Mouse (Mus musculus) limb, embryonic 10.5 days (tissue): ENCODE measurements around the gene Rap1gap2. TPM values are rescaled to one million over a fixed set of nuclear protein-coding genes. Genes with fewer than 3 reads are reported as not detected.

Experiments
- DNase-seq: peaks from one replicate; pipeline ENCODE4 v3.0.0-alpha.2; 2017; ENCODE audit warnings: low spot score
- H3K27ac ChIP-seq: fragments of 300-500 bp; sonication (generic); 2 replicates; pipeline ENCODE4 v1.5.1; 2016; ENCODE audit warnings: mild to moderate bottlenecking
- H3K27me3 ChIP-seq: fragments of 300-500 bp; sonication (generic); 2 replicates; pipeline ENCODE4 v1.6.1; 2016; ENCODE audit warnings: low read depth, mild to moderate bottlenecking; ENCODE audit not compliant: poor library complexity, severe bottlenecking
- H3K36me3 ChIP-seq: fragments of 300-500 bp; sonication (generic); 2 replicates; pipeline ENCODE4 v1.6.1; 2016; ENCODE audit warnings: mild to moderate bottlenecking, moderate library complexity
- H3K4me1 ChIP-seq: fragments of 300-500 bp; sonication (generic); 2 replicates; pipeline ENCODE4 v1.6.1; 2016
- H3K4me3 ChIP-seq: fragments of 300-500 bp; sonication (generic); 2 replicates; pipeline ENCODE4 v1.5.1; 2016; ENCODE audit warnings: mild to moderate bottlenecking, moderate library complexity
- H3K9me3 ChIP-seq: fragments of 300-500 bp; sonication (generic); replicated peaks from 2 replicates; pipeline ENCODE4 v1.6.1; 2016; ENCODE audit warnings: mild to moderate bottlenecking
- WGBS: fragments of 180-500 bp; shearing (Covaris S2); methylation state at CpG from one replicate; pipeline ENCODE4 v1.1.7; 2016; 5-methylcytosine and 5-hydroxymethylcytosine counted together
- polyA plus RNA-seq: library from polyadenylated mRNA; unstranded; fragments of >200 nt; fragmentation: Nextera tagmentation; extraction: Ambion mirVana; gene quantifications from 2 replicates; pipeline ENCODE4 v1.2.1, GENCODE M21; 2016

Gene Rap1gap2
- polyA plus RNA-seq, 1 experiment from 2014 or later = 0.34 TPM

- Histone ChIP-seq H3K9me3 (no peaks in the 10 kb centered on the region), H3K4me3 (no peak overlapping the region), H3K27ac (no peak overlapping the region), H3K36me3 (no peaks in the 10 kb centered on the region), H3K27me3 (no peaks in the 10 kb centered on the region), H3K4me1 (peaks cover 15% of the 10 kb centered on the region)
- DNase-seq = no peak
- WGBS = 91% methylated on average over 3 of the region's 3 CpGs
These were observed 114.1 kb downstream of the Rap1gap2 start for GRCm38 (mm10) chr11:74496581-74496980.

- Histone ChIP-seq H3K4me3 (no peak overlapping the region), H3K9me3 (no peaks in the 10 kb centered on the region), H3K27me3 (no peaks in the 10 kb centered on the region), H3K4me1 (peaks cover 8% of the 10 kb centered on the region), H3K27ac (no peak overlapping the region), H3K36me3 (no peaks in the 10 kb centered on the region)
- DNase-seq = no peak
- WGBS = 81% methylated on average over 8 of the region's 8 CpGs
These were observed 116.8 kb downstream of the Rap1gap2 start for GRCm38 (mm10) chr11:74493936-74494335.

- Histone ChIP-seq H3K4me1 (peaks cover 7% of the 10 kb centered on the region; the same call in 1 of the 2 replicates), H3K27me3 (no peaks in the 10 kb centered on the region), H3K27ac (no peak overlapping the region), H3K9me3 (no peaks in the 10 kb centered on the region), H3K4me3 (no peak overlapping the region), H3K36me3 (no peaks in the 10 kb centered on the region)
- 81% methylated on average over 11 of the region's 11 CpGs for WGBS
- no peak for DNase-seq
These were observed 117.4 kb downstream of the Rap1gap2 start for GRCm38 (mm10) chr11:74493172-74493862.

- WGBS = 89% methylated on average over 4 of the region's 4 CpGs
- Histone ChIP-seq H3K4me1 (peaks cover 7% of the 10 kb centered on the region; the same call in 1 of the 2 replicates), H3K9me3 (no peaks in the 10 kb centered on the region), H3K36me3 (no peaks in the 10 kb centered on the region), H3K4me3 (no peak overlapping the region), H3K27ac (no peak overlapping the region), H3K27me3 (no peaks in the 10 kb centered on the region)
- DNase-seq = no peak
These were observed 119.6 kb downstream of the Rap1gap2 start for GRCm38 (mm10) chr11:74491130-74491529.

- Histone ChIP-seq H3K36me3 (no peaks in the 10 kb centered on the region), H3K4me3 (no peak overlapping the region), H3K27ac (no peak overlapping the region), H3K27me3 (no peaks in the 10 kb centered on the region), H3K4me1 (peaks cover 7% of the 10 kb centered on the region; the same call in 1 of the 2 replicates), H3K9me3 (no peaks in the 10 kb centered on the region)
- WGBS = 73% methylated on average over 5 of the region's 5 CpGs
- no peak for DNase-seq
These were observed 121.5 kb downstream of the Rap1gap2 start for GRCm38 (mm10) chr11:74489239-74489638.

GRCm38 (mm10) chr11:74487952-74488351 is 122.8 kb downstream of the Rap1gap2 start:
- 71% methylated on average over 3 of the region's 3 CpGs for WGBS
- Histone ChIP-seq H3K27ac (no peak overlapping the region), H3K36me3 (no peaks in the 10 kb centered on the region), H3K9me3 (no peaks in the 10 kb centered on the region), H3K27me3 (no peaks in the 10 kb centered on the region), H3K4me3 (no peak overlapping the region), H3K4me1 (peaks cover 2% of the 10 kb centered on the region; the same call in 1 of the 2 replicates)
- no peak for DNase-seq

GRCm38 (mm10) chr11:74485435-74486217 is 125.1 kb downstream of the Rap1gap2 start:
- H3K4me1 ChIP-seq = peaks cover 2% of the 10 kb centered on the region; the same call in 1 of the 2 replicates
- H3K4me3 ChIP-seq = no peak overlapping the region
- no peaks in the 10 kb centered on the region for H3K9me3 ChIP-seq
- DNase-seq = no peak
- H3K27me3 ChIP-seq = no peaks in the 10 kb centered on the region
- H3K36me3 ChIP-seq = no peaks in the 10 kb centered on the region
- H3K27ac ChIP-seq = no peak overlapping the region
- 88% methylated on average over 7 of the region's 7 CpGs for WGBS

- no peaks in the 10 kb centered on the region for H3K27me3 ChIP-seq
- no peaks in the 10 kb centered on the region for H3K4me1 ChIP-seq
- H3K9me3 ChIP-seq = no peaks in the 10 kb centered on the region
- no peaks in the 10 kb centered on the region for H3K36me3 ChIP-seq
- WGBS = 88% methylated on average over 5 of the region's 5 CpGs
- DNase-seq = no peak
- no peak overlapping the region for H3K27ac ChIP-seq
- no peak overlapping the region for H3K4me3 ChIP-seq
These were observed 126.8 kb downstream of the Rap1gap2 start for GRCm38 (mm10) chr11:74483871-74484270.

GRCm38 (mm10) chr11:74483153-74483817 is 127.4 kb downstream of the Rap1gap2 start:
- Histone ChIP-seq H3K27me3 (no peaks in the 10 kb centered on the region), H3K4me3 (no peak overlapping the region), H3K36me3 (no peaks in the 10 kb centered on the region), H3K4me1 (no peaks in the 10 kb centered on the region), H3K27ac (no peak overlapping the region), H3K9me3 (no peaks in the 10 kb centered on the region)
- no peak for DNase-seq
- 85% methylated on average over 6 of the region's 6 CpGs for WGBS

- no peaks in the 10 kb centered on the region for H3K9me3 ChIP-seq
- no peak for DNase-seq
- H3K4me3 ChIP-seq = no peak overlapping the region
- H3K27ac ChIP-seq = no peak overlapping the region
- no peaks in the 10 kb centered on the region for H3K4me1 ChIP-seq
- 69% methylated on average over 5 of the region's 5 CpGs for WGBS
- no peaks in the 10 kb centered on the region for H3K27me3 ChIP-seq
- H3K36me3 ChIP-seq = no peaks in the 10 kb centered on the region
These were observed 128.9 kb downstream of the Rap1gap2 start for GRCm38 (mm10) chr11:74481797-74482196.

GRCm38 (mm10) chr11:74479715-74480289 is 130.9 kb downstream of the Rap1gap2 start:
- Histone ChIP-seq H3K36me3 (no peaks in the 10 kb centered on the region), H3K27ac (no peak overlapping the region), H3K4me3 (no peak overlapping the region), H3K4me1 (no peaks in the 10 kb centered on the region), H3K9me3 (no peaks in the 10 kb centered on the region), H3K27me3 (no peaks in the 10 kb centered on the region)
- DNase-seq = no peak
- 87% methylated on average over 5 of the region's 5 CpGs for WGBS

- DNase-seq = no peak
- Histone ChIP-seq H3K4me1 (no peaks in the 10 kb centered on the region), H3K9me3 (no peaks in the 10 kb centered on the region), H3K27ac (no peak overlapping the region), H3K4me3 (no peak overlapping the region), H3K27me3 (no peaks in the 10 kb centered on the region), H3K36me3 (no peaks in the 10 kb centered on the region)
- 91% methylated on average over 2 of the region's 2 CpGs for WGBS
These were observed 131.8 kb downstream of the Rap1gap2 start for GRCm38 (mm10) chr11:74478877-74479276.
